Mouse (Mus musculus) heart, embryonic 12.5 days (tissue): ENCODE results near the gene Gm17078. TPM values are rescaled to one million over a fixed set of nuclear protein-coding genes. Genes with fewer than 3 reads are reported as not detected.
"Not testable (repeated sequence)": the region's sequence is repeated elsewhere in the genome, so short reads cannot be mapped to it uniquely, and the experiment has no call there.

Experiments
- ATAC-seq: fragments of 200-750 bp; cut with Nextera tagmentation; 2 replicates; pipeline ENCODE4 v1.8.0; 2017; ENCODE audit warnings: moderate TSS enrichment, moderate library complexity; ENCODE audit not compliant: insufficient number of reproducible peaks, low FRiP score
- H3K27ac ChIP-seq: fragments of 300-500 bp; sonication (generic); 2 replicates; pipeline ENCODE4 v1.5.1; 2016; ENCODE audit warnings: mild to moderate bottlenecking, moderate library complexity; ENCODE audit not compliant: poor library complexity, severe bottlenecking
- H3K27me3 ChIP-seq: fragments of 300-500 bp; sonication (generic); replicated peaks from 2 replicates; pipeline ENCODE4 v1.6.1; 2016; ENCODE audit warnings: mild to moderate bottlenecking, moderate library complexity
- H3K36me3 ChIP-seq: fragments of 300-500 bp; sonication (generic); 2 replicates; pipeline ENCODE4 v1.6.1; 2016; ENCODE audit warnings: mild to moderate bottlenecking, moderate library complexity
- H3K4me1 ChIP-seq: fragments of 300-500 bp; sonication (generic); replicated peaks from 2 replicates; pipeline ENCODE4 v1.6.1; 2016; ENCODE audit warnings: mild to moderate bottlenecking
- H3K4me2 ChIP-seq: fragments of 300-500 bp; sonication (generic); 2 replicates; pipeline ENCODE4 v1.6.1; 2016; ENCODE audit warnings: mild to moderate bottlenecking, moderate library complexity
- H3K4me3 ChIP-seq: fragments of 300-500 bp; sonication (generic); 2 replicates; pipeline ENCODE4 v1.5.1; 2016; ENCODE audit warnings: mild to moderate bottlenecking
- H3K9ac ChIP-seq: fragments of 300-500 bp; sonication (generic); 2 replicates; pipeline ENCODE4 v1.6.1; 2016; ENCODE audit warnings: mild to moderate bottlenecking, moderate library complexity
- H3K9me3 ChIP-seq: fragments of 300-500 bp; sonication (generic); replicated peaks from 2 replicates; pipeline ENCODE4 v1.6.1; 2016; ENCODE audit warnings: mild to moderate bottlenecking, moderate library complexity
- WGBS: fragments of 180-500 bp; shearing (Covaris S2); methylation state at CpG from one replicate; pipeline ENCODE4 v1.1.7; 2016; 5-methylcytosine and 5-hydroxymethylcytosine counted together
- polyA plus RNA-seq: library from polyadenylated mRNA; unstranded; fragments of >200 nt; fragmentation: Nextera tagmentation; extraction: Ambion mirVana; gene quantifications from 2 replicates; pipeline ENCODE4 v1.2.1, GENCODE M21; 2016

Gm17078 gene
- polyA plus RNA-seq = not detected in 2 replicates

- 85% methylated on average over 1 of the region's 1 CpGs for WGBS
- no peaks in the 10 kb centered on the region for H3K4me1 ChIP-seq
- H3K4me3 ChIP-seq = no peak within 1 kb of the TSS
- no peak within 1 kb of the TSS for H3K9ac ChIP-seq
- H3K36me3 ChIP-seq = no peaks in the 10 kb centered on the region
- no peak for ATAC-seq
- H3K9me3 ChIP-seq = no peaks in the 10 kb centered on the region
- no peak within 1 kb of the TSS for H3K27ac ChIP-seq
- H3K4me2 ChIP-seq = no peak within 1 kb of the TSS
- H3K27me3 ChIP-seq = no peaks in the 10 kb centered on the region
These were observed at the start of gene Gm17078 for GRCm38 (mm10) chr14:51611210-51611609. Gene Gm17078, minus strand, starts transcription at chr14:51611310.

- not testable (repeated sequence) for H3K9ac ChIP-seq, H3K4me1 ChIP-seq, H3K4me3 ChIP-seq, ATAC-seq, H3K27me3 ChIP-seq, H3K4me2 ChIP-seq, H3K36me3 ChIP-seq, H3K9me3 ChIP-seq, H3K27ac ChIP-seq
- WGBS = 65% methylated on average over 1 of the region's 1 CpGs
These were observed 24.5 kb upstream of the Gm17078 start, which contains the start of gene Gm4181 for GRCm38 (mm10) chr14:51635566-51635965. Gene Gm4181, minus strand, starts transcription at chr14:51635666.

- H3K4me1 ChIP-seq, H3K9ac ChIP-seq, H3K36me3 ChIP-seq, H3K9me3 ChIP-seq, ATAC-seq, H3K4me3 ChIP-seq, H3K27ac ChIP-seq, H3K27me3 ChIP-seq, H3K4me2 ChIP-seq: not testable (repeated sequence)
- 86% methylated on average over 1 of the region's 1 CpGs for WGBS
These were observed 21.3 kb upstream of the Gm17078 start for GRCm38 (mm10) chr14:51632426-51632825.

- not testable (repeated sequence) for H3K27me3 ChIP-seq, H3K4me2 ChIP-seq, H3K36me3 ChIP-seq, H3K9ac ChIP-seq, H3K27ac ChIP-seq, ATAC-seq, H3K4me3 ChIP-seq, H3K9me3 ChIP-seq, H3K4me1 ChIP-seq
- 78% methylated on average over 4 of the region's 4 CpGs for WGBS
These were observed 19.1 kb downstream of the Gm17078 start, which contains the start of gene Gm17174 for GRCm38 (mm10) chr14:51592039-51592438. Gene Gm17174, minus strand, starts transcription at chr14:51592139.

- ATAC-seq, H3K27me3 ChIP-seq, H3K9me3 ChIP-seq, H3K4me3 ChIP-seq, H3K27ac ChIP-seq, H3K4me1 ChIP-seq, H3K36me3 ChIP-seq, H3K4me2 ChIP-seq, H3K9ac ChIP-seq: not testable (repeated sequence)
- WGBS = 79% methylated on average over 2 of the region's 2 CpGs
These were observed 37.1 kb downstream of the Gm17078 start, which contains the start of gene Gm17175 for GRCm38 (mm10) chr14:51573963-51574362. Gene Gm17175, minus strand, starts transcription at chr14:51574063.

Other genes starting within 250 kb of the Gm17078 start
- gene Gm7247, start 249.6 kb downstream of the Gm17078 start, polyA plus RNA-seq = not detected in 2 replicates
- gene Vmn2r88, start 200.5 kb downstream of the Gm17078 start, polyA plus RNA-seq = not detected in 2 replicates
- gene Vmn2r89, start 159.5 kb downstream of the Gm17078 start, polyA plus RNA-seq = not detected in 2 replicates
- gene Gm5622, start 58.5 kb downstream of the Gm17078 start, polyA plus RNA-seq = not detected in 2 replicates
- not detected in 2 replicates for gene Gm17175, start 37.2 kb downstream of the Gm17078 start, polyA plus RNA-seq
- gene Gm17174, start 19.2 kb downstream of the Gm17078 start, polyA plus RNA-seq = not detected in 2 replicates
- not detected in 2 replicates for gene Gm4181, start 24.4 kb upstream of the Gm17078 start, polyA plus RNA-seq
- gene Gm17079, start 84.2 kb upstream of the Gm17078 start, polyA plus RNA-seq = not detected in 2 replicates
- not detected in 2 replicates for gene Gm5800, start 105.9 kb upstream of the Gm17078 start, polyA plus RNA-seq
- not detected in 2 replicates for gene Ang4, start 162.3 kb upstream of the Gm17078 start, polyA plus RNA-seq
- gene AY358078, start 188.7 kb upstream of the Gm17078 start, polyA plus RNA-seq = not detected in 2 replicates
- gene Ear6, start 242.4 kb upstream of the Gm17078 start, polyA plus RNA-seq = not detected in 2 replicates